Mouse (Mus musculus) kidney, adult 2 months (tissue): Measurements from ENCODE around the gene Zbtb7a. TPM values are rescaled to one million over a fixed set of nuclear protein-coding genes. Genes with fewer than 3 reads are reported as not detected.

Source experiments
- DNase-seq: peaks from one replicate; pipeline ENCODE4 v3.0.0; 2021
- H3K27ac ChIP-seq: fragments of 200-500 bp; 2 replicates; pipeline ENCODE4 v1.5.1; 2012; ENCODE audit warnings: low read depth, low read length, control low read depth, inconsistent platforms; ENCODE audit not compliant: insufficient read depth
- H3K27me3 ChIP-seq: fragments of 200-500 bp; replicated peaks from 2 replicates; pipeline ENCODE4 v1.6.1; 2012; ENCODE audit warnings: mild to moderate bottlenecking, moderate library complexity, low read length, inconsistent platforms; ENCODE audit not compliant: control insufficient read depth, insufficient read depth
- H3K36me3 ChIP-seq: fragments of 200-500 bp; 2 replicates; pipeline ENCODE4 v1.6.1; 2012; ENCODE audit warnings: mild to moderate bottlenecking, moderate library complexity, low read length, inconsistent platforms; ENCODE audit not compliant: control insufficient read depth, insufficient read depth
- H3K4me1 ChIP-seq: fragments of 200-500 bp; 2 replicates; pipeline ENCODE4 v1.6.1; 2011; ENCODE audit warnings: low read length; ENCODE audit not compliant: control insufficient read depth, insufficient read depth
- H3K4me3 ChIP-seq: fragments of 200-500 bp; 2 replicates; pipeline ENCODE4 v1.5.1; 2011; ENCODE audit warnings: mild to moderate bottlenecking, low read depth, low read length, control low read depth; ENCODE audit not compliant: insufficient read depth
- CTCF ChIP-seq: fragments of 200-500 bp; conservative IDR thresholded peaks from 2 replicates; pipeline ENCODE4 v1.5.1; 2011; ENCODE audit warnings: low read depth, mild to moderate bottlenecking, control low read depth, low read length, moderate library complexity, mixed read lengths; ENCODE audit not compliant: insufficient read depth, insufficient read length
- POLR2A ChIP-seq: fragments of 200-500 bp; IDR thresholded peaks from one replicate; pipeline ENCODE4 v1.6.1; 2011; ENCODE audit warnings: low read depth, low read length, control low read depth
- WGBS: fragments of 180-500 bp; shearing (Covaris S2); methylation state at CpG from one replicate; pipeline ENCODE4 v1.1.7; 2018; 5-methylcytosine and 5-hydroxymethylcytosine counted together
- polyA plus RNA-seq: library from polyadenylated mRNA; depleted of rRNA; stranded (reverse); fragments of >200 nt; gene quantifications from 2 replicates; pipeline ENCODE4 v1.2.3, GENCODE M21; 2012; rRNA removed

Gene Zbtb7a
- polyA plus RNA-seq = 36.0 and 37.1 TPM in 2 replicates

- Histone ChIP-seq H3K4me3 (peak within 1 kb of the TSS; percentile 65), H3K27ac (peak within 1 kb of the TSS; percentile 73), H3K4me1 (peaks cover 25% of the 10 kb centered on the region), H3K36me3 (no peaks in the 10 kb centered on the region), H3K27me3 (no peaks in the 10 kb centered on the region)
- DNase-seq = peak; percentile 71
- no peak for TF ChIP-seq CTCF
- TF ChIP-seq POLR2A = no peak
- 6% methylated on average over 41 of the region's 41 CpGs for WGBS
Measured at GRCm38 (mm10) chr10:81134966-81135681, at the start of gene Zbtb7a. Gene Zbtb7a (plus strand): TSS chr10:81135220.

- TF ChIP-seq CTCF (peak; percentile 61), POLR2A (no peak)
- DNase-seq = peak; percentile 23
- 61% methylated on average over 2 of the region's 2 CpGs for whole genome bisulfite sequencing
- no peak overlapping the region for H3K4me3 ChIP-seq
- H3K4me1 ChIP-seq = no peaks in the 10 kb centered on the region
- H3K27ac ChIP-seq = no peak overlapping the region
- H3K36me3 ChIP-seq = no peaks in the 10 kb centered on the region
- H3K27me3 ChIP-seq = no peaks in the 10 kb centered on the region
Measured at GRCm38 (mm10) chr10:81087021-81087420, 48.0 kb upstream of the Zbtb7a start.

- H3K36me3 ChIP-seq = no peaks in the 10 kb centered on the region
- DNase-seq = no peak
- TF ChIP-seq POLR2A = no peak
- TF ChIP-seq CTCF = no peak
- no peak overlapping the region for H3K4me3 ChIP-seq
- no peaks in the 10 kb centered on the region; the same call in 1 of the 2 replicates for H3K4me1 ChIP-seq
- WGBS = 49% methylated on average over 2 of the region's 2 CpGs
- no peak overlapping the region for H3K27ac ChIP-seq
- no peaks in the 10 kb centered on the region for H3K27me3 ChIP-seq
Measured at GRCm38 (mm10) chr10:81089216-81089615, 45.8 kb upstream of the Zbtb7a start.

GRCm38 (mm10) chr10:81090621-81091020 is 44.4 kb upstream of the Zbtb7a start:
- TF ChIP-seq CTCF (no peak), POLR2A (no peak)
- Histone ChIP-seq H3K36me3 (no peaks in the 10 kb centered on the region), H3K27ac (no peak overlapping the region), H3K4me1 (no peaks in the 10 kb centered on the region; the same call in 1 of the 2 replicates), H3K4me3 (no peak overlapping the region), H3K27me3 (no peaks in the 10 kb centered on the region)
- WGBS = 74% methylated on average over 7 of the region's 7 CpGs
- no peak for DNase-seq

GRCm38 (mm10) chr10:81092465-81093250 is 42.4 kb upstream of the Zbtb7a start:
- 50% methylated on average over 22 of the region's 22 CpGs for WGBS
- H3K27me3 ChIP-seq = no peaks in the 10 kb centered on the region
- no peaks in the 10 kb centered on the region; the same call in 1 of the 2 replicates for H3K4me1 ChIP-seq
- no peaks in the 10 kb centered on the region for H3K36me3 ChIP-seq
- no peak overlapping the region for H3K4me3 ChIP-seq
- DNase-seq = peak; percentile 81
- no peak overlapping the region for H3K27ac ChIP-seq
- no peak for TF ChIP-seq POLR2A
- TF ChIP-seq CTCF = no peak

- DNase-seq = no peak
- Histone ChIP-seq H3K27me3 (no peaks in the 10 kb centered on the region), H3K36me3 (no peaks in the 10 kb centered on the region), H3K27ac (no peak overlapping the region), H3K4me1 (no peaks in the 10 kb centered on the region; the same call in 1 of the 2 replicates), H3K4me3 (no peak overlapping the region)
- TF ChIP-seq CTCF = no peak
- no peak for TF ChIP-seq POLR2A
- 67% methylated on average over 9 of the region's 9 CpGs for WGBS
Measured at GRCm38 (mm10) chr10:81094931-81095678, 39.9 kb upstream of the Zbtb7a start.
